Comparison of ENCODE assay signal across 19 mouse cellular contexts in the genomic region with DNA sequence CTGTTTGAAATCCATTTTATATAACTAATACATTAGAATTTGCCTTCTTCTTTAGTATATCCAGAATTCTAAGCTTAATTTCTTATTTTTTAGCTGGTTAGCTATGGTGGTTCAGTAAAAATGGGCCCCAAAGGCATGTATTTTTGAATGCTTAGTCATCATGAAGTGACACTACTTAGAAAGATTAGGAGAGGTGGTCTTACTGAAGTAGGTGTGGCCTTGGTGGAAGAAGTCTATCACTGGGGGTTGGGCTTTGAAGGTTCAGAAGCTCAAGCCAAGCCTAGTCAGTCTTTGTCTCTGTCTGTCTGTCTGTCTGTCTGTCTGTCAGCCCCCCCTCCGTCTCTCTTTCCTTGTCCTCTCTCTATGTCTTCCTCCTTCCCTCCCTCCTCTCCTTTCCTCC.
"Had no signal": no experiment of that assay in that cellular context is flagged by ENCODE, and none has a peak within 500 bp of the region (broad histone marks: within the 10 kb centered on the region; RNA-seq: fewer than 3 reads in every experiment).

No protein-coding gene starts in this region.

- H3K36me3 ChIP-seq: limb, embryonic 10.5 days; limb, embryonic 13.5 days; lung, embryonic 15.5 days had no signal

- H3K9ac ChIP-seq: limb, embryonic 13.5 days; lung, embryonic 15.5 days had no signal

- DNase-seq: kidney, adult 2 months; kidney, postnatal 25 days; layer of hippocampus, adult 9-11 months; lung, adult 18-20 months; lung, postnatal 10 days; lung, postnatal 36 days; midbrain, embryonic 14.5 days; right cerebral cortex, postnatal 4 days; thymus, adult 2 months; thymus, postnatal 14 days; thymus, postnatal 4 days had no signal

- H3K4me2 ChIP-seq: limb, embryonic 13.5 days; lung, embryonic 15.5 days; midbrain, embryonic 11.5 days had no signal

- H3K9me3 ChIP-seq: limb, embryonic 10.5 days; limb, embryonic 13.5 days; lung, embryonic 15.5 days; megakaryocyte, embryonic 14.5 days had no signal

- H3K4me1 ChIP-seq: lung, embryonic 15.5 days had no signal

- H3K27ac ChIP-seq: kidney, postnatal 0 days; layer of hippocampus, adult 2 months; limb, embryonic 10.5 days; limb, embryonic 13.5 days; lung, embryonic 15.5 days; stomach, postnatal 0 days had no signal

- H3K4me3 ChIP-seq: layer of hippocampus, adult 2 months; limb, embryonic 10.5 days; limb, embryonic 13.5 days; lung, embryonic 15.5 days; megakaryocyte, embryonic 14.5 days had no signal

- H3K27me3 ChIP-seq: limb, embryonic 13.5 days; lung, embryonic 15.5 days; megakaryocyte, embryonic 14.5 days had no signal
